Mouse (Mus musculus) spleen, adult 2 months (tissue): ENCODE data around the gene Cpne6. TPM values are rescaled to one million over a fixed set of nuclear protein-coding genes. Genes with fewer than 3 reads are reported as not detected.

ENCODE experiments used
- DNase-seq, 2 experiments: peaks; one replicate each; pipeline versions ENCODE4 v3.0.0 to v3.0.0-alpha.2; 2012 to 2021; ENCODE audit warnings: low spot score in 2 of 2, low read depth in 1 of 2
- H3K27ac ChIP-seq: fragments of 200-500 bp; 2 replicates; pipeline ENCODE4 v1.5.1; 2012; ENCODE audit warnings: low read length, inconsistent platforms; ENCODE audit not compliant: insufficient read depth
- H3K27me3 ChIP-seq: fragments of 200-500 bp; 2 replicates; pipeline ENCODE4 v1.6.1; 2012; ENCODE audit warnings: mild to moderate bottlenecking, moderate library complexity, low read length, inconsistent platforms; ENCODE audit not compliant: control insufficient read depth, insufficient read depth
- H3K36me3 ChIP-seq: fragments of 200-500 bp; 2 replicates; pipeline ENCODE4 v1.6.1; 2012; ENCODE audit warnings: mild to moderate bottlenecking, low read length, inconsistent platforms; ENCODE audit not compliant: control insufficient read depth, insufficient read depth
- H3K4me1 ChIP-seq: fragments of 200-500 bp; 2 replicates; pipeline ENCODE4 v1.6.1; 2011; ENCODE audit warnings: inconsistent platforms; ENCODE audit not compliant: control insufficient read depth, insufficient read depth, insufficient read length
- H3K4me3 ChIP-seq: fragments of 200-500 bp; 2 replicates; pipeline ENCODE4 v1.5.1; 2011; ENCODE audit warnings: mild to moderate bottlenecking, inconsistent platforms; ENCODE audit not compliant: insufficient read depth, insufficient read length; ENCODE audit errors: extremely low read depth
- CTCF ChIP-seq: fragments of 200-500 bp; IDR thresholded peaks from 2 replicates; pipeline ENCODE4 v1.5.1; 2011; ENCODE audit warnings: mild to moderate bottlenecking, inconsistent platforms; ENCODE audit not compliant: insufficient read depth, insufficient read length, insufficient replicate concordance; ENCODE audit errors: extremely low read depth
- POLR2A ChIP-seq: fragments of 200-500 bp; IDR thresholded peaks from 2 replicates; pipeline ENCODE4 v1.6.1; 2011; ENCODE audit warnings: low read depth, low read length, inconsistent platforms
- whole genome bisulfite sequencing: fragments of 180-500 bp; shearing (Covaris S2); methylation state at CpG from one replicate; pipeline ENCODE4 v1.1.7; 2018; 5-methylcytosine and 5-hydroxymethylcytosine counted together
- polyA plus RNA-seq: library from polyadenylated mRNA; depleted of rRNA; stranded (reverse); fragments of >200 nt; gene quantifications from 2 replicates; pipeline ENCODE4 v1.2.3, GENCODE M21; 2012; rRNA removed

Gene Cpne6
- polyA plus RNA-seq, 1 experiment, result not detected

- H3K4me3 ChIP-seq, result peak within 1 kb of the TSS; percentile 91
- TF ChIP-seq POLR2A (peak; percentile 70), CTCF (no peak)
- peak within 1 kb of the TSS; percentile 100 for H3K27ac ChIP-seq
- H3K36me3 ChIP-seq, result peaks cover 8% of the 10 kb centered on the region
- peaks cover 7% of the 10 kb centered on the region; the same call in 1 of the 2 replicates for H3K4me1 ChIP-seq
- WGBS, result under 1% methylated on average over 27 of the region's 27 CpGs
- no peaks in the 10 kb centered on the region for H3K27me3 ChIP-seq
- peak; percentile 83 to 87 for DNase-seq
Observed at GRCm38 (mm10) chr14:55559799-55560201, 49.6 kb downstream of the Cpne6 start, which contains the start of gene Dcaf11. Gene Dcaf11 (plus strand): TSS chr14:55560006.

GRCm38 (mm10) chr14:55560202-55561073, 50.2 kb downstream of the Cpne6 start, which contains the start of gene A730061H03Rik:
Gene A730061H03Rik (minus strand): TSS chr14:55560406.
- Histone ChIP-seq H3K4me3 (peak within 1 kb of the TSS; percentile 91), H3K27me3 (no peaks in the 10 kb centered on the region), H3K4me1 (peaks cover 7% of the 10 kb centered on the region; the same call in 1 of the 2 replicates), H3K27ac (peak within 1 kb of the TSS; percentile 100), H3K36me3 (peaks cover 10% of the 10 kb centered on the region)
- WGBS, result 1% methylated on average over 51 of the region's 51 CpGs
- peak; percentile 88 for TF ChIP-seq POLR2A
- no peak for TF ChIP-seq CTCF
- peak; percentile 96 to 99 for DNase-seq

- WGBS, result 91% methylated on average over 10 of the region's 10 CpGs
- Histone ChIP-seq H3K27me3 (no peaks in the 10 kb centered on the region), H3K27ac (no peak overlapping the region), H3K4me1 (peaks cover 7% of the 10 kb centered on the region; the same call in 1 of the 2 replicates), H3K36me3 (peaks cover 21% of the 10 kb centered on the region), H3K4me3 (no peak overlapping the region)
- no peak for DNase-seq
- TF ChIP-seq CTCF, result no peak
Observed at GRCm38 (mm10) chr14:55561860-55562259, 51.6 kb downstream of the Cpne6 start.

- Histone ChIP-seq H3K4me1 (peaks cover 5% of the 10 kb centered on the region; the same call in 1 of the 2 replicates), H3K27ac (no peak overlapping the region), H3K4me3 (no peak overlapping the region), H3K27me3 (no peaks in the 10 kb centered on the region), H3K36me3 (peaks cover 29% of the 10 kb centered on the region)
- no peak for DNase-seq
- TF ChIP-seq POLR2A (no peak), CTCF (no peak)
- WGBS, result 92% methylated on average over 11 of the region's 11 CpGs
Observed at GRCm38 (mm10) chr14:55563249-55563648, 53.0 kb downstream of the Cpne6 start.

- Histone ChIP-seq H3K27ac (no peak overlapping the region), H3K4me1 (peaks cover 5% of the 10 kb centered on the region; the same call in 1 of the 2 replicates), H3K4me3 (no peak overlapping the region), H3K36me3 (peaks cover 42% of the 10 kb centered on the region), H3K27me3 (no peaks in the 10 kb centered on the region)
- no peak for DNase-seq
- WGBS, result 87% methylated on average over 3 of the region's 3 CpGs
- TF ChIP-seq CTCF (no peak), POLR2A (no peak)
Observed at GRCm38 (mm10) chr14:55565748-55566147, 55.5 kb downstream of the Cpne6 start.

Other genes with a start within 250 kb of the Cpne6 start
- 18.5 and 21.0 TPM in 2 replicates for gene Dhrs4, start 31.7 kb upstream of the Cpne6 start, polyA plus RNA-seq
- 4.5 and 4.8 TPM in 2 replicates for gene Carmil3, start 19.8 kb upstream of the Cpne6 start, polyA plus RNA-seq
- 0.02 and 0.40 TPM in 2 replicates for gene Nrl, start 14.5 kb downstream of the Cpne6 start, polyA plus RNA-seq
- gene Pck2, start 29.8 kb downstream of the Cpne6 start, polyA plus RNA-seq, result 47.9 and 53.3 TPM in 2 replicates
- 73.4 and 77.6 TPM in 2 replicates for gene Dcaf11, start 49.6 kb downstream of the Cpne6 start, polyA plus RNA-seq
- 5.6 and 6.3 TPM in 2 replicates for gene A730061H03Rik, start 50.0 kb downstream of the Cpne6 start, polyA plus RNA-seq
- gene Fitm1, start 65.2 kb downstream of the Cpne6 start, polyA plus RNA-seq, result 1.4 and 1.5 TPM in 2 replicates
- gene Psme1, start 67.7 kb downstream of the Cpne6 start, polyA plus RNA-seq, result 101 and 118 TPM in 2 replicates
- gene Emc9, start 74.9 kb downstream of the Cpne6 start, polyA plus RNA-seq, result 14.5 and 15.0 TPM in 2 replicates
- gene Psme2, start 80.7 kb downstream of the Cpne6 start, polyA plus RNA-seq, result 60.4 and 67.7 TPM in 2 replicates
- 52.5 and 63.2 TPM in 2 replicates for gene Rnf31, start 81.3 kb downstream of the Cpne6 start, polyA plus RNA-seq
- 101 and 154 TPM in 2 replicates for gene Irf9, start 93.1 kb downstream of the Cpne6 start, polyA plus RNA-seq
- gene Rec8, start 107.6 kb downstream of the Cpne6 start, polyA plus RNA-seq, result 0.92 and 2.4 TPM in 2 replicates
- 56.7 and 62.4 TPM in 2 replicates for gene Ipo4, start 125.5 kb downstream of the Cpne6 start, polyA plus RNA-seq
- 8.2 and 8.9 TPM in 2 replicates for gene Gm49378, start 127.5 kb downstream of the Cpne6 start, polyA plus RNA-seq
- 44.6 and 45.1 TPM in 2 replicates for gene Tm9sf1, start 133.4 kb downstream of the Cpne6 start, polyA plus RNA-seq
- gene Tssk4, start 139.7 kb downstream of the Cpne6 start, polyA plus RNA-seq, result 1.6 TPM in 2 replicates
- 19.7 and 19.9 TPM in 2 replicates for gene Mdp1, start 150.1 kb downstream of the Cpne6 start, polyA plus RNA-seq
- gene Gmpr2, start 161.5 kb downstream of the Cpne6 start, polyA plus RNA-seq, result 11.6 and 15.9 TPM in 2 replicates
- 158 and 177 TPM in 2 replicates for gene Nedd8, start 161.7 kb downstream of the Cpne6 start, polyA plus RNA-seq
- 19.0 and 20.8 TPM in 2 replicates for gene Tinf2, start 171.4 kb downstream of the Cpne6 start, polyA plus RNA-seq
- 23.3 and 33.9 TPM in 2 replicates for gene Tgm1, start 203.5 kb downstream of the Cpne6 start, polyA plus RNA-seq
- gene Rabggta, start 211.8 kb downstream of the Cpne6 start, polyA plus RNA-seq, result 47.3 and 62.6 TPM in 2 replicates
- gene Dhrs1, start 235.2 kb downstream of the Cpne6 start, polyA plus RNA-seq, result 62.7 and 86.6 TPM in 2 replicates
- gene Nop9, start 235.2 kb downstream of the Cpne6 start, polyA plus RNA-seq, result 15.1 and 17.2 TPM in 2 replicates
- gene Cideb, start 248.0 kb downstream of the Cpne6 start, polyA plus RNA-seq, result 0.33 and 0.46 TPM in 2 replicates